ENCODE assay signal across 22 mouse cellular contexts in the genomic region with DNA sequence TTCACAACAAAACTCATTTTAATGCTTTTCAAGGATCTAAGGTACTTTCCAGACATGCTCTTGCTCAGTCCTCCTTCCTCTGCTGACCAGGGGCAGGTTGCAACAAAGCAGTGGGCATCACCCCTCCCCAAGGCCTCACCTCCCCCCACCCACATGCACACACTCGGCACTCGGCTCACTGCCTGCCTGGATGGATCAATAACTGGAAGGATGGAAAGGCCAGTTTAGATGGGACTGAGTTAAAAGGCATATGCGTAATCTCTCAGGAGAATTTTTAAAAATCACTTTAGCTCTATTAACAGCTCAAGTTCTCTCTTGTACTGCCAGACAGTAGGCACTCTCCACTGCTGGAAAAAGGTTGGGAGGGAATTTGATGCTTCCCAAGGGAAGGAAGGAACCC. TPM values are rescaled to one million over a fixed set of nuclear protein-coding genes. Genes with fewer than 3 reads are reported as not detected.
DNase-seq lines count a peak whose midpoint lies in the region; ATAC-seq and TF ChIP-seq lines count a peak whose summit lies in the region.
"Had no signal": no experiment of that assay in that cellular context is flagged by ENCODE, and none has a peak within 500 bp of the region (broad histone marks: within the 10 kb centered on the region; RNA-seq: fewer than 3 reads in every experiment).

No protein-coding gene starts in this region.

- no peaks in the 10 kb centered on the region for H3K4me1 ChIP-seq in hindbrain, embryonic 12.5 days
- no peaks in the 10 kb centered on the region for H3K4me1 ChIP-seq in hindbrain, postnatal 0 days (ENCODE audit: insufficient read depth, low read length)
- H3K4me1 ChIP-seq in liver, postnatal 0 days (ENCODE audit: insufficient read depth), result no peaks in the 10 kb centered on the region; the same call in 1 of the 2 replicates
- no peaks in the 10 kb centered on the region for H3K4me1 ChIP-seq in liver, embryonic 12.5 days
- H3K4me1 ChIP-seq in cortical plate, adult 2 months (ENCODE audit: control insufficient read depth, insufficient read depth, low read length), result peaks cover 14% of the 10 kb centered on the region
- H3K4me1 ChIP-seq: embryonic facial prominence, embryonic 15.5 days; forebrain, embryonic 10.5 days; hindbrain, embryonic 13.5 days had no signal

- H3K27ac ChIP-seq in hindbrain, embryonic 12.5 days, result no peak overlapping the region
- no peak overlapping the region for H3K27ac ChIP-seq in hindbrain, postnatal 0 days
- H3K27ac ChIP-seq in liver, postnatal 0 days (ENCODE audit: low read depth), result no peak overlapping the region
- no peak overlapping the region for H3K27ac ChIP-seq in liver, embryonic 12.5 days
- H3K27ac ChIP-seq in cortical plate, adult 2 months (ENCODE audit: insufficient read depth, low read length), result 0 out of 2 replicates have a peak overlapping the region, but pooled peaks have one; percentile 34
- H3K27ac ChIP-seq: embryonic facial prominence, embryonic 15.5 days; forebrain, embryonic 10.5 days; gastrocnemius, adult 2 months; hindbrain, embryonic 13.5 days had no signal

- H3K4me2 ChIP-seq in hindbrain, embryonic 12.5 days (replicated peaks), result no peak overlapping the region
- H3K4me2 ChIP-seq in hindbrain, postnatal 0 days (ENCODE audit: low read depth, low read length), result no peak overlapping the region
- H3K4me2 ChIP-seq in liver, postnatal 0 days (ENCODE audit: low read depth, low read length), result no peak overlapping the region
- H3K4me2 ChIP-seq in liver, embryonic 12.5 days, result no peak overlapping the region
- H3K4me2 ChIP-seq: embryonic facial prominence, embryonic 15.5 days; hindbrain, embryonic 13.5 days had no signal

- WGBS in hindbrain, embryonic 12.5 days, result 55% methylated on average over 3 of the region's 3 CpGs
- whole genome bisulfite sequencing in hindbrain, postnatal 0 days, result 74% methylated on average over 3 of the region's 3 CpGs
- WGBS in liver, postnatal 0 days (ENCODE audit: insufficient replicate concordance), result 51% methylated on average over 3 of the region's 3 CpGs
- WGBS in liver, embryonic 12.5 days (ENCODE audit: insufficient replicate concordance), result 67% methylated on average over 3 of the region's 3 CpGs

- H3K9ac ChIP-seq in hindbrain, embryonic 12.5 days, result no peak overlapping the region
- H3K9ac ChIP-seq in hindbrain, postnatal 0 days (replicated peaks; ENCODE audit: low read length), result no peak overlapping the region
- H3K9ac ChIP-seq in liver, postnatal 0 days (replicated peaks), result no peak overlapping the region
- no peak overlapping the region for H3K9ac ChIP-seq in liver, embryonic 12.5 days
- H3K9ac ChIP-seq: embryonic facial prominence, embryonic 15.5 days; hindbrain, embryonic 13.5 days had no signal

- H3K36me3 ChIP-seq in hindbrain, embryonic 12.5 days, result no peaks in the 10 kb centered on the region
- no peaks in the 10 kb centered on the region for H3K36me3 ChIP-seq in hindbrain, postnatal 0 days (ENCODE audit: insufficient read depth, low read length)
- H3K36me3 ChIP-seq in liver, postnatal 0 days (replicated peaks; ENCODE audit: insufficient read depth, low read length), result no peaks in the 10 kb centered on the region
- no peaks in the 10 kb centered on the region for H3K36me3 ChIP-seq in liver, embryonic 12.5 days
- H3K36me3 ChIP-seq: embryonic facial prominence, embryonic 15.5 days; forebrain, embryonic 10.5 days; hindbrain, embryonic 13.5 days had no signal

- no peak for TF ChIP-seq EP300 in liver, postnatal 0 days (IDR thresholded peaks at IDR 0.05; ENCODE audit: low read depth)

- TF ChIP-seq CTCF in hindbrain, postnatal 0 days (IDR thresholded peaks at IDR 0.05; ENCODE audit: low read depth), result no peak
- TF ChIP-seq CTCF in liver, postnatal 0 days (IDR thresholded peaks at IDR 0.05; ENCODE audit: low read depth), result no peak
- TF ChIP-seq CTCF in cortical plate, adult 2 months (IDR thresholded peaks at IDR 0.05; ENCODE audit: extremely low read depth, insufficient read depth, low read length), result no peak

- peak; percentile 40; the same call in 1 of the 2 replicates for ATAC-seq in hindbrain, embryonic 12.5 days (ENCODE audit: low FRiP score)
- no peak for ATAC-seq in hindbrain, postnatal 0 days
- no peak for ATAC-seq in liver, postnatal 0 days
- ATAC-seq in liver, embryonic 12.5 days, result no peak
- ATAC-seq: activated CD4-positive, CD25-positive, alpha-beta regulatory T cell, adult 4 months; forebrain, embryonic 14.5 days; Patski had no signal

- no peak for DNase-seq in hindbrain, postnatal 0 days (ENCODE audit: low spot score)
- peak; percentile 25 for DNase-seq in liver, postnatal 0 days
- DNase-seq in retina, postnatal 1 day, result peak; percentile 9
- DNase-seq: adrenal gland, postnatal 14 days; cerebellum, adult 11-12 months; cerebellum, adult 9-10 months; cerebellum, postnatal 25 days; gastrocnemius, adult 2 months; gastrocnemius, postnatal 25 days; heart, postnatal 10 days; heart, postnatal 4 days had no signal

- no peaks in the 10 kb centered on the region; the same call in 1 of the 2 replicates for H3K27me3 ChIP-seq in hindbrain, embryonic 12.5 days
- H3K27me3 ChIP-seq in hindbrain, postnatal 0 days (ENCODE audit: insufficient read depth, low read length), result no peaks in the 10 kb centered on the region
- H3K27me3 ChIP-seq in liver, postnatal 0 days (ENCODE audit: insufficient read depth, low read length), result no peaks in the 10 kb centered on the region
- no peaks in the 10 kb centered on the region for H3K27me3 ChIP-seq in liver, embryonic 12.5 days (replicated peaks)
- H3K27me3 ChIP-seq: CH12.LX; embryonic facial prominence, embryonic 15.5 days; hindbrain, embryonic 13.5 days; Patski had no signal

- no peak overlapping the region for H3K4me3 ChIP-seq in hindbrain, embryonic 12.5 days
- H3K4me3 ChIP-seq in hindbrain, postnatal 0 days (ENCODE audit: low read length), result no peak overlapping the region
- H3K4me3 ChIP-seq in liver, postnatal 0 days (ENCODE audit: low read depth, low read length), result no peak overlapping the region
- no peak overlapping the region for H3K4me3 ChIP-seq in liver, embryonic 12.5 days
- H3K4me3 ChIP-seq in cortical plate, adult 2 months (ENCODE audit: insufficient read depth, low read length), result no peak overlapping the region
- H3K4me3 ChIP-seq: embryonic facial prominence, embryonic 15.5 days; erythroblast, embryonic 14.5 days; forebrain, embryonic 10.5 days; gastrocnemius, adult 2 months; hindbrain, embryonic 13.5 days had no signal

- TF ChIP-seq POLR2A in cortical plate, adult 2 months (IDR thresholded peaks at IDR 0.05; ENCODE audit: extremely low read depth, insufficient read depth, low read length), result no peak

- no peaks in the 10 kb centered on the region for H3K9me3 ChIP-seq in hindbrain, embryonic 12.5 days (replicated peaks)
- H3K9me3 ChIP-seq in hindbrain, postnatal 0 days (ENCODE audit: low read length), result no peaks in the 10 kb centered on the region
- H3K9me3 ChIP-seq in liver, postnatal 0 days (ENCODE audit: low read length), result no peaks in the 10 kb centered on the region; the same call in 1 of the 2 replicates
- no peaks in the 10 kb centered on the region for H3K9me3 ChIP-seq in liver, embryonic 12.5 days (replicated peaks)
- H3K9me3 ChIP-seq: embryonic facial prominence, embryonic 15.5 days; forebrain, embryonic 10.5 days had no signal

RNA-seq across cellular contexts. Expression of a gene that starts 40.9 kb away (rescaled TPM):
- polyA plus RNA-seq in hindbrain, embryonic 12.5 days (2016; fragmentation: Nextera tagmentation; extraction: Ambion mirVana), result 50.7 and 54.9 TPM in 2 replicates
- total RNA-seq in hindbrain, postnatal 0 days (2014; rRNA removed), result 79.6 TPM in 2 replicates
- polyA plus RNA-seq in hindbrain, postnatal 0 days (2015; fragmentation: Nextera tagmentation; extraction: Ambion mirVana), result 44.4 and 48.1 TPM in 2 replicates
- 8.1 and 8.5 TPM in 2 replicates for polyA plus RNA-seq in liver, postnatal 0 days (2015; fragmentation: Nextera tagmentation; extraction: Ambion mirVana)
- 8.9 and 9.9 TPM in 2 replicates for polyA plus RNA-seq in liver, embryonic 12.5 days (2016; fragmentation: Nextera tagmentation; extraction: Ambion mirVana)
- polyA plus RNA-seq in cortical plate, adult 2 months (2012; rRNA removed), result 99.2 and 103 TPM in 2 replicates

RNA-seq across cellular contexts. Expression of a gene that starts 53.4 kb away (rescaled TPM):
- polyA plus RNA-seq in hindbrain, embryonic 12.5 days (2016; fragmentation: Nextera tagmentation; extraction: Ambion mirVana), result 104 and 114 TPM in 2 replicates
- total RNA-seq in hindbrain, postnatal 0 days (2014; rRNA removed), result 50.9 and 54.6 TPM in 2 replicates
- 94.7 and 95.1 TPM in 2 replicates for polyA plus RNA-seq in hindbrain, postnatal 0 days (2015; fragmentation: Nextera tagmentation; extraction: Ambion mirVana)
- polyA plus RNA-seq in liver, postnatal 0 days (2015; fragmentation: Nextera tagmentation; extraction: Ambion mirVana), result 40.0 and 42.3 TPM in 2 replicates
- polyA plus RNA-seq in liver, embryonic 12.5 days (2016; fragmentation: Nextera tagmentation; extraction: Ambion mirVana), result 67.1 and 69.2 TPM in 2 replicates
- 64.5 and 67.5 TPM in 2 replicates for polyA plus RNA-seq in cortical plate, adult 2 months (2012; rRNA removed)
